Mouse (Mus musculus): ENCODE measurements around the gene Olfr140. TPM values are rescaled to one million over a fixed set of nuclear protein-coding genes. Genes with fewer than 3 reads are reported as not detected.

The Olfr140 gene
- not detected for total RNA-seq (2021)
- long read RNA-seq, result 0 reads

DNA sequence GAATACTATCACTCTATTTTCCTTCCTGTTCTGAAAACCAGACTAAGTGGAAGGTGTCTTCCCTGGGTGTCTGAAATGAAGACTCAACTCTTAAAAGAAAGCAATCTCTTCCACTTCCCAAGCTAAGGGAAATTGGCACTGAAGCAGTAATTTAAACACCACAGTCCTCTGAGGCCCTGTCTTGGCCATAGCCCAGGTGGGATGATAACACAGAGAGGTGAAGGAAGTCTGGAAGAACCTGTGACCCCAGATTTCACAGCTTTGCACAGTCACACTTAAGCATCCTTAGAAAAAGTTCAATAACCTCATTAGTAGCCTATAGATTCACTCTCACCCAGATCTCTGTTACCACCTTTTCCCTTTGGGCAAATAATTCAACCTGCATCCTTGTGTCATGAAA lies at the start of gene Olfr140:
TSS of gene Olfr140 (minus strand) at position 101 of the 400 bp plus-strand sequence.
- no peak for DNase-seq (ENCODE audit: low spot score in 2 of 2)

DNA sequence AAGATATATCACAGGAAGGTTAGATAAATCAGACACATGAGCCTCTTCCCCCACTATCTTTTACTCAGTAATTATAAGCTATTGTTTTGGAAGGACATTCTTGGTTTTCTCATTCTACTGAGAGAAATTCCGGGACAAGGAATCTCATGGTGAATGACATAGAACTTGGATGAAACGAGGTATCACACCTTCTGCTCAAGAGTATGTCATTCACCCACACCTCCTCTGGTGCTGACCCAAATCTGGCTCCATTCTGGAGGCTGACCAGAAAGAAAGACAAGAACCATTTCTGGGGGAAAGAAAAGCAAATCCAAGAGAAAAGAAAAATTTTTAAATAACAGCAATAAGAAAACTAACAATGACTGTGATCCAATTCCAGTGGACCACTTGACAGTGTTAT lies 6.7 kb upstream of the Olfr140 start:
- DNase-seq (ENCODE audit: low spot score in 2 of 2), result no peak

DNA sequence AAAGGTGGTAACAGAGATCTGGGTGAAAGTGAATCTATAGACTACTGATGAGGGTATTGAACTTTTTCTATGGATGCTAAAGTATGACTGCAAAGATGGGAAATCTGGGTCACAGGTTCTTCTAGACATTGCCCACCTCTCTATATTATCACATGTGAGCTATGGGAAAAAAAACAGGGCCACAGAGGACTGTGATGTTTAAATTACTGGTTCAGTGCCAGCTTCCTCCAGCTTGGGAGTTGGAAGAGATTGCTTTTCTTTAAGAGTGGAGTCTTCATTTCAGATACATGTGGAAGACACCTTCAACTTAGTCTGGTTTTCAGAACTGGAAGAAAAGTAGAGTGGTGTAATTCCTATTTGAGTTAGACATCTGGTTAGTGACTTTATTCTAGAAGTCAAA lies 28.4 kb downstream of the Olfr140 start, which contains the start of gene Olfr1265:
TSS of gene Olfr1265 (plus strand) at position 301 of the 400 bp plus-strand sequence.
- DNase-seq (ENCODE audit: low spot score in 2 of 2), result no peak

DNA sequence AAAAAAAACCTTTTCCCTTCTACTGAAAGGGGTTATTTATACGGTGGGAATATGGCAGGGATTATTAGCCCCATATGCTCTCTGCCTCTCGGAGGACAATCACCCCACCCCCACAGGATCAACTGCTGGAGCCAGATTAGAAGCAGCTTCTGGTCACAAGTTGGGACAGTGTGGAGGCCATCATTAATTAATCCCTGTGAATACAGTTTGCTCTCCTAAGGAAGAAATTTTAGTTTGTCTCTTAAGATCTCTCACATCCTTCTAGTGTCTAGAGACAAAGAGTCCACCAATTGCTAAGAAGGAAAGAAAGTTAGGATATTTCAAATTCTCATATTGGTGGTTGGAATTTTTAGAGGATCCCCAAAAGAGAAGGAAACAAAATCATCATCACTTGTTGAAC lies 37.9 kb downstream of the Olfr140 start, which contains the start of gene Olfr1264:
TSS of gene Olfr1264 (minus strand) at position 101 of the 400 bp plus-strand sequence.
- no peak for DNase-seq (ENCODE audit: low spot score in 2 of 2)

DNA sequence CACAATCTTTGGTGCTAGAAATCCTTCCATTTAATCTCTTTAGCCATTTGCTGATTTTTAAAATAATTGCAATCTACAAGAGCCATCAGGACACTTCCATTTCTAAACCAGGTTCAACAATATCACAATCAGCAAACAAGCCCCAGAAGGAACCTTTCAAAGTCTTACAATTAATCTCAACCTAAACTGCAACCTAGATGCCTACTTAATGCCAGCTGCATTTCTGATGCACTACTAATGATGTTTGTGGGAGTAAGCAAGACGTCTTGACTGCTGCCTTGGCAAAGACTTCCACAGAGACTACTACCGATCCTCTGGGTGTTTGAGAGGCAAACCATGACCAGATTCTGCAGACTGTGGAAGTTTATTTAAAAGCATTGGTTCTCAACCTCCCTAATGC lies 51.6 kb downstream of the Olfr140 start, which contains the start of gene Olfr1263:
TSS of gene Olfr1263 (plus strand) at position 301 of the 400 bp plus-strand sequence.
- no peak for DNase-seq (ENCODE audit: low spot score in 2 of 2)

DNA sequence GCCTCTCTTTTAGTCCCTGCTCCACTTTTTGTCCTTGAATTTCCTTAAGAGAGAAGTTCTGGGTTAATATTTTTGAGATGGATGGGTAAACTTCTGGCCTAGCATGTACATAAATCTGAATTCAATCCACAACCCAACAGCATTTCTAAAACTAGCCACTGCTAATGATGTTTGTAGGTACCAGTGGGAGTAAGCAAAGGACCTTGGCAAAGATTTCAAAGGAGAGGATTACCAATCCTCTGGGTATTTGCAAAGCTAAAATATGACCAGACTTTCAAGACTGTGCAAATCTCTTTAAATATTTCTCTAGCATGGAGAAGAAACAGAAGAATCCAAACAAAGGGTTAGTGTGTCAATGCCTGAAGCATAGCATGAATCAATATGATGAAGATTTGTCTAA lies 63.5 kb downstream of the Olfr140 start, which contains the start of gene Olfr1262:
TSS of gene Olfr1262 (plus strand) at position 301 of the 400 bp plus-strand sequence.
- no peak for DNase-seq (ENCODE audit: low spot score in 2 of 2)

Other genes with a start within 250 kb of the Olfr140 start
- gene Olfr1256, start 222.0 kb downstream of the Olfr140 start, total RNA-seq (2021), result not detected
- not detected for gene Olfr48, start 215.4 kb downstream of the Olfr140 start, total RNA-seq (2021)
- not detected for gene Olfr1257, start 185.2 kb downstream of the Olfr140 start, total RNA-seq (2021)
- not detected for gene Olfr1258, start 136.3 kb downstream of the Olfr140 start, total RNA-seq (2021)
- gene Olfr1259, start 114.9 kb downstream of the Olfr140 start, total RNA-seq (2021), result not detected
- not detected for gene Olfr1260, start 89.3 kb downstream of the Olfr140 start, total RNA-seq (2021)
- gene Olfr1261, start 72.4 kb downstream of the Olfr140 start, total RNA-seq (2021), result not detected
- not detected for gene Olfr1262, start 63.4 kb downstream of the Olfr140 start, total RNA-seq (2021)
- gene Olfr1263, start 51.5 kb downstream of the Olfr140 start, total RNA-seq (2021), result not detected
- not detected for gene Olfr1264, start 38.0 kb downstream of the Olfr140 start, total RNA-seq (2021)
- gene Olfr1265, start 28.3 kb downstream of the Olfr140 start, total RNA-seq (2021), result not detected
- not detected for gene Olfr1269, start 57.8 kb upstream of the Olfr140 start, total RNA-seq (2021)
- gene Olfr32, start 78.7 kb upstream of the Olfr140 start, total RNA-seq (2021), result not detected
- not detected for gene Olfr1270, start 89.5 kb upstream of the Olfr140 start, total RNA-seq (2021)
- gene Olfr1506, start 160.9 kb upstream of the Olfr140 start, total RNA-seq (2021), result not detected
- gene Olfr142, start 194.0 kb upstream of the Olfr140 start, total RNA-seq (2021), result not detected
- not detected for gene Olfr1271, start 207.4 kb upstream of the Olfr140 start, total RNA-seq (2021)
- gene Olfr1272, start 229.2 kb upstream of the Olfr140 start, total RNA-seq (2021), result not detected